Mouse (Mus musculus) gastrocnemius, postnatal 4 days (tissue): ENCODE measurements around the gene Gm29609. TPM values are rescaled to one million over a fixed set of nuclear protein-coding genes. Genes with fewer than 3 reads are reported as not detected.
"Not testable (repeated sequence)": the region's sequence is repeated elsewhere in the genome, so short reads cannot be mapped to it uniquely, and the experiment has no call there.

Experiments
- DNase-seq, 2 experiments: peaks; one replicate each; pipeline ENCODE4 v3.0.0; 2021 to 2022; ENCODE audit warnings: low spot score in 2 of 2, mixed read lengths in 2 of 2
- long read RNA-seq, 2 experiments: library from polyadenylated mRNA; stranded (forward); transcript quantifications; one replicate each; pipeline ENCODE4 v2.0.0; 2021
- total RNA-seq, 2 experiments: library from RNA; stranded (reverse); gene quantifications; 2 replicates each; pipeline ENCODE4 v1.2.3; 2021

The Gm29609 gene
- 1 to 10 TPM; 1.6 to 4.6 TPM for total RNA-seq
- long read RNA-seq, experiment 1: 0 reads
- long read RNA-seq, experiment 2, partial matches to known transcripts: 1 of 1 reads
- long read RNA-seq, experiment 2, other reads (novel, unspliced or antisense): 0 of 1 reads

DNA sequence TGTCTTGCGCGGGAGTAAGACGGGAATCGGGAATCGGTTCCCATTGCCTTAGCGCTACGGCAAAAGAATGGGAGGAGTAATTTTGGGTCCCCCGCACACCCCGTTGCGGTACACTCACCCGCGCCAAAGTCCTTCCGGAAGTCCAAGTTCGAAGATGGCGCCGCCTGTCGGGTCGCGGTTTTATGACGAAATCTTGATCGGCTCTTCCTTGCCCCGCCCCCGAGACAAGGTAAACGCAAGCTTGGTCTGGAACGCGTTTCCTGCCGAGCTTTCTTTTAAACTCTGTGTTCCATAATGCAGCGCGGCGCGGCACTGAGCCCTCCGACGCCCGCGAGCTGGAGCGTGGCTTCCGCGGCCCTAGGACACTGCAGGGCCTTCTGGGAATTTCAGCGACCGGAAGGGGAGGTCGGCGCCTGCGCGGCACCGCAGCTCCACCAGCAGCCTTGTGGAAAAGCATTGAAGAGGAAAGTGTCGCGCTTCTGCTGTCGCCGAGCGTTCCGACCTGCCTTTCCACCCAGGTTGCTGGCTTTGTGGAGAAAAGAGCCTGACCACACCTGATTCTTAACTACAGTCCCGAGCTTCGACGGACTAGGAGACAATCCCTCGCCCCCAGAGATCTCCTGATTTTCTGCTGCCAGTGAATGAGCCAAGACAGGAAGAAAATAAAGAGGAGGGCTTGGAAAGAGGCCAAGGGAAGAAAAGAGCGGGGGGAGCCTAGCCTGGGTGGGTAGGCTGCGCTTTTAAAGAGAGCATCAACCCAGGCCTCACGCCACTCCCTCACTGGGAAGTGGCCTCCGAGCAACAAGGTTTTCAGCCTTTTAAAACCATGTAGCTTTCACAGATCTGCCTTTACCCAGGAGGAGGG is at the start of gene Gm29609, which contains the start of gene Gtf3c2:
Gm29609 (minus strand) TSS at position 146 of the 865 bp plus-strand sequence.
Gtf3c2 (minus strand) TSS at position 379 of the 865 bp plus-strand sequence.
- peak; percentile 87 to 95 for DNase-seq

DNA sequence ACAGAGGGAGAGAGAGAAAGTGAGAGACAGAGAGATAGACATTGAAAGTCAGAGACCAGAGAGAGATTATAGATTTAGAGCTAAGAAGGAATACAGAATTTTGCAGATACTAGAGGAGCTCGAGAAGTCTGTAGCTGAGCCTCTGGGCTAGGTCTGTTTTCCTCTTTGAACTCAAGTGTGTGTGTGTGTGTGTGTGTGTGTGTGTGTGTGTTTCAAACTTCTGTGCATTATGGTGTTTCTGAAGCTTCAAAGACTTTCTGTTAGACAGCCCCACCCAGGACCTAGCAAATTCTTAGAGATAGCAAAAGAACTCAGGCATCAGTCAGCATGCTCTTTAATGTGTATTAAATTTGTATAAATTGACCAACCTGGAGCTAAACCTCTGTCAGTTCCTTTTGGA is 46.9 kb upstream of the Gm29609 start:
- no peak for DNase-seq

GRCm38 (mm10) chr5:31222696-31223095 is 43.0 kb upstream of the Gm29609 start:
- DNase-seq: peak in 1 of 2 experiments; percentile 12

DNA sequence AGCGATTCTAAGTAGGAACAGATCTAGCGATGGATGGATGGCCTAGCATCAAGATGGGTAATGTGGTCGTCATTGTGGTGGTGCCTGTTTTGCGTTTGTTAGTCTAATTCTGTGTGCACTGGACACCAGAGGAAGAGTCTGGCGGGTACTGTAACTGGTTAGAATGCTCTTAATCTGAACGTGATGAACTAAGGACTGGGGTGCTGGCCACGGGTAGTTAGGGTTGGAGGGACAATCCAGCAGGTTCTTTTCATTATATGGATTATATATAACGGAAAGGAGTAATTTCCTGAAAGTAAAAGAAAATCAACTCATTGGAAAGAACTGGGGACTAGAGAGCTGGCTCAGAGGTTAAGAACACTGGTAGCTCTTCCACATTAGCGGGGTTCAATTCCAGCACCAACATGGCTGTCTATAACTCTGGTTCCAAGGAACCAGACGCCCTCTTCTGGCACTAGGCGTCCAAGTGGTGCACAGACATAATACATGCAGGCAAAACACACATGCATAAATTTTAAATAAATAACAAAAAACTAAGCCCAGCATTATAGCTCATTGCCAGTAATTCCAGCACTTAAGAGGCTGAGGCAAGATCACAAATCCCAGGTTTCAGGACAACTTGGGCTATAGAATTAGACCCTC is 41.7 kb upstream of the Gm29609 start:
- peak in 1 of 2 experiments; percentile 18 for DNase-seq

DNA sequence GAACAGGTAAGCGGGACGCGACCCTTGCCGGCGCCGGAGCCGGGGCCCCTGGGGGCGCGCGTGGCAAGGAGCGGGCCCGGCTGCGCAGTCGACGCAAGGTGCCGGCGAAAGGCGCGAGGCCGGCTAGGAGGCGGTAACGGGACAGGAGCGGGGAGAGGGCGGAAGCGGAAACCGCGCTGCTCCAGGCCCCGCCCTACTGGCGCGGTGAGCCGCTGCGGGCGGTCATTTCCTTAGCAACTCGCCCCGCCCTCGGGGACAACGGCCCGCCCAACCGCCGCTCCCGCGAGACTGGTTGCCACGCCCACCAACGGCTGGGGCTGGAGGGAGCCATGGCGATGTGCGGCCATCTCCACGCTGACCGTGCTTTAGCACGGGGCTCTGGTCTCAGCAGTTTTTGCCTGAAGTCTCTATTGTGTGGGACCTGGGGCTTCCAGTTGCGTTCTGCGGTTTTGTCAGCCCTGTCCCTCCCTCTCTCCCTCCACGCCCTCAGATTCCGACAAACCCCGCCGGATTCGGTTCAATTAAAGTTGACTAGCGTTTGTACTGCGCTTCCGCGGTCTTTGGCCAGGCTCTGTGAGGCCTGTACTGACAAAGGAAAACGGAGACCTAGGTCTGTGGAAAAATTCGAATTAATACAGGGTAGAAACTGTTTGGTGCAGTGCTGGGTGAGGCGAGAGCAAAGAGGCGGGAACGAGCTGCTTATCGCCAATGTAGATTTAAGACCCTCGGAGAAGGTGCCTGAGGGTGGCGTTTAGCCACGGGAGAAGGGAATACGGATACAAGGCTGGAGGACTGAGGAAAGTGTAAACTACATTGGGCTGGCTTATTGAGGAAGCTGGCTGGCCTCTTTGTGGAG is 41.0 kb upstream of the Gm29609 start, which contains the start of gene Ppm1g:
Ppm1g (minus strand) TSS at position 240 of the 856 bp plus-strand sequence.
- DNase-seq: peak; percentile 98 to 99

GRCm38 (mm10) chr5:31219911-31220447 is 40.3 kb upstream of the Gm29609 start:
- peak; percentile 43 to 59 for DNase-seq

DNA sequence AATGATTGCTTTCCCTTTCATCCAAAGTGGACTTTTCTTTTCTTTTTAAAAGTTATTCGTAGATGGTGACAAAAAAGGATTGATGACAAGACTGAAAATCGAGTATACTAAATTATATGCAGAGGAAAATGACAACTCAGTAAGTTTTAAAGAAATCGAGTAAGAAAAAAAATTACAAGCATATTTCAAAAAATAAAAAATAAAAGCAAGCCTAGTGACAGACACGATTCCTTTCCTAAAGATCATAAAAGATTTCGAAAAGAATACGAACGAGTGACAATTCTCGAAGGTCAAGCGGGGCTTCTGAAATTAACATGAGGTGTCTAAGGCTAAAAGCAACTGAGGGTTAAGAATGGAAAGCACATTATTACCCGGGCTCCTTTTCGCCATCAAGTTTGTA is 39.8 kb upstream of the Gm29609 start:
- no peak for DNase-seq

GRCm38 (mm10) chr5:31219070-31219469 is 39.4 kb upstream of the Gm29609 start:
- no peak for DNase-seq

DNA sequence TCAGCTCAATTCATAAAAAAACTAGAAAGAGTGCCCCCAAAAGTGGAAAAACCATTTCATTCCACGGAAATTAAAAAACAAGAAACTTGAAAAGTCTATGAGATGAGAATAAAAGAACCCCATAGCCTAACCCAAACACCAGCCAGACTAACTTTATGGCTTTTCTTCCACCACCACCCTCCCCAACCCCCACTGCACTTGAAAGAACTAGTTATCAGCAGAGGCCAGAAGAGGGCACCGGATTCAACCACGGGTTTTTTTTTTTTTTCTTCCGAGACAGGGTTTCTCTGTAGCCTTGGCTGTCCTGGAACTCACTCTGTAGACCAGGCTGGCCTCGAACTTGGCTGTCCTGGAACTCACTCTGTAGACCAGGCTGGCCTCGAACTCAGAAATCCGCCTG is 38.6 kb upstream of the Gm29609 start:
- DNase-seq: no peak

GRCm38 (mm10) chr5:31216554-31216953 is 36.8 kb upstream of the Gm29609 start:
- not testable (repeated sequence) for DNase-seq

GRCm38 (mm10) chr5:31204421-31204820 is 24.7 kb upstream of the Gm29609 start:
- no peak for DNase-seq

- no peak for DNase-seq
Measured at GRCm38 (mm10) chr5:31203866-31204265, 24.2 kb upstream of the Gm29609 start.

GRCm38 (mm10) chr5:31202933-31203332 is 23.2 kb upstream of the Gm29609 start:
- DNase-seq: no peak

- peak; percentile 82 to 92 for DNase-seq
Measured at GRCm38 (mm10) chr5:31201742-31202590, 22.3 kb upstream of the Gm29609 start, which contains the start of gene Zfp513. Gene Zfp513, minus strand, starts transcription at chr5:31202303.

- DNase-seq: no peak
Measured at GRCm38 (mm10) chr5:31201042-31201741, 21.5 kb upstream of the Gm29609 start.

- no peak for DNase-seq
Measured at GRCm38 (mm10) chr5:31200327-31200768, 20.6 kb upstream of the Gm29609 start.

DNA sequence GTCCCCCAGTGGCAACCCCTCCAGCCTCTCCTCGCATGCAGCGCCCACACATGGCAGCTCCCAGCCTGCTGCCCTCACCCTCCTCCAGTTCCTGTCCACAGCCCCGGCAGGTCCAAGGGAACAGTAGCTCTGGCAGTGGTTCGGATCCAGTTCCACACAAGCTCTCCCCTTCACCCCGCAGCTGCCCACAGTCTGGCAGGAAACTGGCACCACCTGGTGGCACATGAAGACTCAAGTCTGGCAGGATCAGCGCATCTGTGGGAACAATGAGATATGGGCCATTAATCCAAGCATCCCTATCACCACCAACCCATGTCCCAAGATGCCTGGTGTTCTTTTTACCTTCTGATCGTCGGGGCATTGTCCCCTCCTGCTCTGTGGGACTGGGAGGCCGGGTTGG is 20.2 kb upstream of the Gm29609 start:
- no peak for DNase-seq

DNA sequence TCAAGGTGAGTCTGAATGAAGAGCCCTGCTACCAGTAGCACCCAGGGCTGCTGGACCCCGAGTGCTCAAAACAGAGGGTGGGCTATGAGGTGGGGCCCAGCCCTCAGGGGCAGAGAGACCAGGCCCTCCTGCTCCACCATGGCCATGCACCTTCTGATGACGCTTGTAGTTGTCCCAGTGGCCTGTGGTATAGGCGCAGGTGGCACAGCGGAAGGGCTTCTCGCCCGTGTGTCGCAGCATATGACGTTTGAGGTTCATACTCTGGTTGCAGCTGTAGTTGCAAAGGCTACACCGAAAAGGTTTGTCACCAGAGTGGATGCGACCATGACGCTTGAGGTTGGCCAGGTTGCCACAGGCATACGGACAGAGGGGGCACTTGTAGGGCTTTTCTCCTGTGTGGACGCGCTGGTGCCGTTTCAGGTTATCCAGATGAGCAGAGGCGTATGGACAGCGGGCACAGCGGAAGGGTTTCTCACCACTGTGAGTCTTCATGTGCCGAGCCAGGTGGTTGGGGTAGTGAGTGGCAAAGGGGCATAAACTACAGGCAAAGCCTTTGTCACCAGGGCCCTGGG is 19.7 kb upstream of the Gm29609 start:
- DNase-seq: no peak
